Mouse (Mus musculus) liver, postnatal 0 days (tissue): Measurements from ENCODE around the gene Plxdc1.

Experiments used
- CTCF ChIP-seq: sonication (generic); IDR thresholded peaks from 2 replicates; pipeline ENCODE4 v1.5.1; 2016; ENCODE audit warnings: antibody characterized with exemption, low read depth
- EP300 ChIP-seq: IDR thresholded peaks from 2 replicates; pipeline ENCODE4 v1.6.1; 2016; ENCODE audit warnings: antibody characterized with exemption, low read depth, mild to moderate bottlenecking

- peak; percentile 85 for TF ChIP-seq CTCF
- TF ChIP-seq EP300: no peak
These were observed 49.5 kb downstream of the Plxdc1 start for GRCm38 (mm10) chr11:97936758-97937157.
